ENCODE assay signal across 21 mouse cellular contexts in the genomic region with DNA sequence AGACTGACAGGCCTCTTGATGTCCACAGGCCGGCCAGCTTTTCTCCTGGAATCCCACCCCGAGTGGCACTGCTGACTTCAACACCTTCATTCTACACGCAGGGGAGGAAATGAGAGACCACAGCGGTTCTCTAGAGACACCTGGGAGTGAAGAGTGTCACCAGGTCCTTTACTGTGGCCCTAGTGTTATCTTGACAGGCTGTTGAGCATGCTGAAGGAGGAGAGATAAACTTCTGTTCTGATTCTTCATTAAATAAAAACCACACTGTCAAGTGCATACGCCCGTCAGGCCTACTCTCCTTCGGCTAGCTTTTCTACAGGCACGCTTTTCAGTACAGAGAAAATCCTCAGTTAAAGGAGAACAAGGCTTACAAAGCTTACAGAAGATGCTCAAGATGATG.
DNase-seq lines count a peak whose midpoint lies in the region; ATAC-seq and TF ChIP-seq lines count a peak whose summit lies in the region.
"Had no signal": no experiment of that assay in that cellular context is flagged by ENCODE, and none has a peak within 500 bp of the region (broad histone marks: within the 10 kb centered on the region; RNA-seq: fewer than 3 reads in every experiment).

No protein-coding gene starts in this region.

- peak; percentile 54; the same call in 1 of the 2 replicates for ATAC-seq in liver, embryonic 11.5 days (replicated peaks; ENCODE audit: low FRiP score)
- ATAC-seq in G1E (ENCODE audit: extremely low read depth, insufficient number of reproducible peaks, low FRiP score, poor library complexity, severe bottlenecking) = peak; percentile 72
- ATAC-seq in liver, embryonic 13.5 days (ENCODE audit: low read depth) = peak; percentile 78
- peak; percentile 84 for ATAC-seq in megakaryocyte-erythroid progenitor cell, adult 5-6 weeks (replicated peaks; ENCODE audit: low FRiP score, low TSS enrichment, poor library complexity, severe bottlenecking)
- ATAC-seq: activated CD4-positive, CD25-positive, alpha-beta regulatory T cell, adult 4 months; forebrain, embryonic 16.5 days; hindbrain, postnatal 0 days had no signal

- H3K4me1 ChIP-seq in liver, embryonic 11.5 days (replicated peaks; ENCODE audit: control insufficient read depth, insufficient read depth, low read length) = peaks cover 20% of the 10 kb centered on the region
- peaks cover 57% of the 10 kb centered on the region for H3K4me1 ChIP-seq in G1E (ENCODE audit: insufficient read depth, low read depth, low read length)
- H3K4me1 ChIP-seq in liver, embryonic 13.5 days (replicated peaks) = peaks cover 24% of the 10 kb centered on the region

- no peak overlapping the region for H3K27ac ChIP-seq in liver, embryonic 11.5 days (ENCODE audit: low read depth, low read length)
- no peak overlapping the region for H3K27ac ChIP-seq in liver, embryonic 13.5 days
- H3K27ac ChIP-seq: embryonic facial prominence, embryonic 13.5 days; forebrain, embryonic 12.5 days; heart, embryonic 10.5 days; hindbrain, embryonic 13.5 days; hindbrain, postnatal 0 days had no signal

- no peak overlapping the region for H3K4me3 ChIP-seq in liver, embryonic 11.5 days (ENCODE audit: low read depth, low read length)
- no peak overlapping the region; the same call in 1 of the 2 replicates for H3K4me3 ChIP-seq in G1E (ENCODE audit: low read depth, low read length)
- H3K4me3 ChIP-seq in liver, embryonic 13.5 days (replicated peaks) = no peak overlapping the region
- H3K4me3 ChIP-seq: embryonic facial prominence, embryonic 13.5 days; forebrain, embryonic 12.5 days; heart, embryonic 10.5 days; hindbrain, embryonic 13.5 days had no signal

- H3K9ac ChIP-seq in liver, embryonic 11.5 days (ENCODE audit: low read depth, low read length) = no peak overlapping the region
- no peak overlapping the region for H3K9ac ChIP-seq in liver, embryonic 13.5 days
- H3K9ac ChIP-seq: embryonic facial prominence, embryonic 13.5 days; forebrain, embryonic 12.5 days; hindbrain, embryonic 13.5 days had no signal

- no peaks in the 10 kb centered on the region; the same call in 1 of the 2 replicates for H3K36me3 ChIP-seq in liver, embryonic 11.5 days (ENCODE audit: control insufficient read depth, insufficient read depth, low read length)
- H3K36me3 ChIP-seq in G1E (replicated peaks) = peaks cover 49% of the 10 kb centered on the region
- H3K36me3 ChIP-seq in liver, embryonic 13.5 days = no peaks in the 10 kb centered on the region
- H3K36me3 ChIP-seq: embryonic facial prominence, embryonic 13.5 days; forebrain, embryonic 12.5 days; heart, embryonic 10.5 days; hindbrain, embryonic 13.5 days had no signal

- intact Hi-C loops in gastrocnemius, postnatal 14 days (cut with DNase I; ENCODE audit: low total_unique reads) = no loop called here

- no peaks in the 10 kb centered on the region for H3K27me3 ChIP-seq in liver, embryonic 11.5 days (replicated peaks; ENCODE audit: control insufficient read depth, insufficient read depth, low read length)
- H3K27me3 ChIP-seq in G1E (ENCODE audit: insufficient read depth, low read length) = no peaks in the 10 kb centered on the region
- no peaks in the 10 kb centered on the region for H3K27me3 ChIP-seq in liver, embryonic 13.5 days
- H3K27me3 ChIP-seq: forebrain, embryonic 12.5 days; hindbrain, embryonic 13.5 days had no signal

- peak; percentile 26 for DNase-seq in liver, embryonic 11.5 days (ENCODE audit: low spot score)
- no peak for DNase-seq in liver
- peak; percentile 21 for DNase-seq in G1E (ENCODE audit: low spot score)
- DNase-seq in liver, embryonic 13.5 days = no peak
- DNase-seq in gastrocnemius, adult 18-20 months (ENCODE audit: low spot score) = no peak
- no peak for DNase-seq in gastrocnemius, postnatal 14 days
- DNase-seq: adrenal gland, postnatal 14 days; cerebellum, adult 11-12 months; cerebellum, adult 9-10 months; cerebellum, postnatal 25 days; gastrocnemius, postnatal 25 days; heart, adult 18-20 months; heart, postnatal 10 days had no signal

- no peak for TF ChIP-seq CTCF in G1E (IDR thresholded peaks at IDR 0.05; ENCODE audit: low read depth, low read length)

- WGBS in liver, embryonic 11.5 days = 58% methylated on average over 8 of the region's 8 CpGs
- WGBS in liver, embryonic 13.5 days (ENCODE audit: insufficient replicate concordance) = 25% methylated on average over 8 of the region's 8 CpGs

- no peaks in the 10 kb centered on the region for H3K9me3 ChIP-seq in liver, embryonic 11.5 days (ENCODE audit: control insufficient read depth, low read length)
- H3K9me3 ChIP-seq in G1E (replicated peaks) = no peaks in the 10 kb centered on the region
- no peaks in the 10 kb centered on the region for H3K9me3 ChIP-seq in liver, embryonic 13.5 days (replicated peaks)
- H3K9me3 ChIP-seq: embryonic facial prominence, embryonic 13.5 days; forebrain, embryonic 12.5 days; heart, embryonic 10.5 days; hindbrain, embryonic 13.5 days had no signal

- no peak overlapping the region for H3K4me2 ChIP-seq in liver, embryonic 11.5 days
- no peak overlapping the region for H3K4me2 ChIP-seq in liver, embryonic 13.5 days
- H3K4me2 ChIP-seq: embryonic facial prominence, embryonic 13.5 days; forebrain, embryonic 12.5 days; hindbrain, embryonic 13.5 days had no signal

Comparison
In these comparisons a context has a peak if more than half of its experiments do, and no peak if none do; other contexts are left out.
1. DNase-seq: peak in liver, embryonic 11.5 days (single experiment) and G1E (single experiment); none in liver (single experiment), liver, embryonic 13.5 days (single experiment), gastrocnemius, adult 18-20 months (single experiment) and gastrocnemius, postnatal 14 days (single experiment).
2. Peak in every context shown above with its lines, with median percentiles within 50 percentile points of each other: ATAC-seq.